Mouse (Mus musculus): ENCODE measurements at regions not wholly inside any gene's neighbourhood (a gene's known extent, or its start where the extent isn't known, plus 50 kb on each side); places are given as distances from the start of the nearest gene placed in this dataset.

GRCm38 (mm10) chr10:96848496-96848895 is 231.7 kb downstream of the Btg1 start:
- H3K27ac ChIP-seq (replicated peaks; ENCODE audit: low read depth, low read length), result no peak overlapping the region
- no peaks in the 10 kb centered on the region for H3K27me3 ChIP-seq (ENCODE audit: control insufficient read depth, insufficient read depth, low read length)
- no peaks in the 10 kb centered on the region for H3K4me1 ChIP-seq (ENCODE audit: control insufficient read depth, insufficient read depth, low read length)
- no peak for DNase-seq (ENCODE audit: low spot score)
- 89% methylated on average over 2 of the region's 2 CpGs for WGBS
- H3K9ac ChIP-seq (replicated peaks; ENCODE audit: low read length), result no peak overlapping the region
- no peak overlapping the region for H3K4me3 ChIP-seq (ENCODE audit: low read depth, low read length)
- H3K4me2 ChIP-seq (ENCODE audit: low read depth, low read length), result no peak overlapping the region
- no peaks in the 10 kb centered on the region for H3K36me3 ChIP-seq (replicated peaks; ENCODE audit: control insufficient read depth, insufficient read depth, low read depth, low read length)
- ATAC-seq (replicated peaks; ENCODE audit: insufficient number of reproducible peaks, low FRiP score, low TSS enrichment, low read depth), result no peak
- H3K9me3 ChIP-seq (replicated peaks; ENCODE audit: control insufficient read depth, low read length), result no peaks in the 10 kb centered on the region

DNA sequence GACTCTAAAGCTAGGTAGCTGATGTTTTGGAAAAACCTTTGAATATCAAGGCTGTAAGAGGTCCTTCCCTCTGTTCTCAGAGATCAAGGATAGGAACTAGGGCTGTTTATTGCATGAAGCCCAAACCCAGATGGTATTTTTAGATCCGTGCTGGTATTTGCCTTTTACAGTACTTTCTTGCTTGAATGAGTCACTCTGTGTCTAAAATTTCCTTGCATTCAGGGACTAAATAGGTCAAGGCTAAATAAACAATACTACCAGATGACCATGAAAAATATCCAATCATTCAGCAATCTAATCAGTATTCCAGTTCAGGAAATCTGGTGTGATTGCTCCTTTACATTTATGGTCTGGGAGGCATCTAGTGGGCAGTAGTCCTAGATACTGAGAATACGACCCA is 243.6 kb downstream of the Btg1 start:
- DNase-seq (ENCODE audit: low spot score), result no peak
- no peaks in the 10 kb centered on the region for H3K4me1 ChIP-seq (ENCODE audit: control insufficient read depth, insufficient read depth, low read length)
- H3K27me3 ChIP-seq (ENCODE audit: control insufficient read depth, insufficient read depth, low read length), result no peaks in the 10 kb centered on the region
- H3K9me3 ChIP-seq (replicated peaks; ENCODE audit: control insufficient read depth, low read length), result no peaks in the 10 kb centered on the region
- no peak overlapping the region for H3K27ac ChIP-seq (replicated peaks; ENCODE audit: low read depth, low read length)
- H3K4me3 ChIP-seq (ENCODE audit: low read depth, low read length), result no peak overlapping the region
- no peak overlapping the region for H3K4me2 ChIP-seq (ENCODE audit: low read depth, low read length)
- ATAC-seq (replicated peaks; ENCODE audit: insufficient number of reproducible peaks, low FRiP score, low TSS enrichment, low read depth), result no peak
- no peak overlapping the region for H3K9ac ChIP-seq (replicated peaks; ENCODE audit: low read length)
- 76% methylated on average over 2 of the region's 2 CpGs for WGBS
- no peaks in the 10 kb centered on the region for H3K36me3 ChIP-seq (replicated peaks; ENCODE audit: control insufficient read depth, insufficient read depth, low read depth, low read length)

GRCm38 (mm10) chr10:96863230-96863629 is 246.4 kb downstream of the Btg1 start:
- no peak overlapping the region for H3K4me2 ChIP-seq (ENCODE audit: low read depth, low read length)
- no peaks in the 10 kb centered on the region for H3K27me3 ChIP-seq (ENCODE audit: control insufficient read depth, insufficient read depth, low read length)
- H3K36me3 ChIP-seq (replicated peaks; ENCODE audit: control insufficient read depth, insufficient read depth, low read depth, low read length), result no peaks in the 10 kb centered on the region
- H3K4me1 ChIP-seq (ENCODE audit: control insufficient read depth, insufficient read depth, low read length), result no peaks in the 10 kb centered on the region
- no peak overlapping the region for H3K4me3 ChIP-seq (ENCODE audit: low read depth, low read length)
- no peaks in the 10 kb centered on the region for H3K9me3 ChIP-seq (replicated peaks; ENCODE audit: control insufficient read depth, low read length)
- WGBS, result 78% methylated on average over 8 of the region's 8 CpGs
- DNase-seq (ENCODE audit: low spot score) (no peak), ATAC-seq (replicated peaks; ENCODE audit: insufficient number of reproducible peaks, low FRiP score, low TSS enrichment, low read depth) (no peak)
- no peak overlapping the region for H3K27ac ChIP-seq (replicated peaks; ENCODE audit: low read depth, low read length)
- H3K9ac ChIP-seq (replicated peaks; ENCODE audit: low read length), result no peak overlapping the region

- Histone ChIP-seq H3K27me3 (ENCODE audit: control insufficient read depth, insufficient read depth, low read length) (no peaks in the 10 kb centered on the region), H3K36me3 (replicated peaks; ENCODE audit: control insufficient read depth, insufficient read depth, low read depth, low read length) (no peaks in the 10 kb centered on the region), H3K9ac (replicated peaks; ENCODE audit: low read length) (no peak overlapping the region), H3K27ac (replicated peaks; ENCODE audit: low read depth, low read length) (no peak overlapping the region), H3K4me3 (ENCODE audit: low read depth, low read length) (no peak overlapping the region), H3K4me1 (ENCODE audit: control insufficient read depth, insufficient read depth, low read length) (no peaks in the 10 kb centered on the region), H3K4me2 (ENCODE audit: low read depth, low read length) (no peak overlapping the region), H3K9me3 (replicated peaks; ENCODE audit: control insufficient read depth, low read length) (no peaks in the 10 kb centered on the region)
- DNase-seq (ENCODE audit: low spot score) (no peak), ATAC-seq (replicated peaks; ENCODE audit: insufficient number of reproducible peaks, low FRiP score, low TSS enrichment, low read depth) (no peak)
- 78% methylated on average over 3 of the region's 3 CpGs for WGBS
Observed at GRCm38 (mm10) chr10:96866468-96866867, 249.7 kb downstream of the Btg1 start.

GRCm38 (mm10) chr10:96871559-96872160 is 254.9 kb downstream of the Btg1 start:
- ATAC-seq (replicated peaks; ENCODE audit: insufficient number of reproducible peaks, low FRiP score, low TSS enrichment, low read depth), result no peak
- 86% methylated on average over 7 of the region's 7 CpGs for WGBS

DNA sequence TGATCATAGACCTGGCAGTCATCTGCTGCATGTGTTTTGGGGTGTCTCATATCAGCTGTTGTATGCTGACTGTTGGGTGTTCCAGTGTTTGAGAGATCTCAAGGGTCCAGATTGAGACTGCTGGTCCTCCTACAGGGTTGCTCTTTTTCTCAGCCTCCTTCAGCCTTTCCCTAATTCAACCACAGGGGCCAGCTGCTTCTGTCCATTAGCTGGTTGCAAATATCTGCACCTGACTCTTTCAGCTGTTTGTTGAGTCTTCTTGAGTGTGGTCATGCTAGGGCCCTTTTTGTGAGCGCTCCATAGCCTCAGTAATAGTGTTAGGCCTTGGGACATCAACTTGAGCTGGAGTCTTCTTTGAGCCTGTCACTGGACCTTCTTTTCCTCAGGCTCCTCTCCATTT is 257.8 kb downstream of the Btg1 start:
- no peaks in the 10 kb centered on the region for H3K27me3 ChIP-seq (ENCODE audit: control insufficient read depth, insufficient read depth, low read length)
- no peak overlapping the region for H3K4me2 ChIP-seq (ENCODE audit: low read depth, low read length)
- no peaks in the 10 kb centered on the region for H3K4me1 ChIP-seq (ENCODE audit: control insufficient read depth, insufficient read depth, low read length)
- no peaks in the 10 kb centered on the region for H3K9me3 ChIP-seq (replicated peaks; ENCODE audit: control insufficient read depth, low read length)
- WGBS, result 87% methylated on average over 1 of the region's 1 CpGs
- no peaks in the 10 kb centered on the region for H3K36me3 ChIP-seq (replicated peaks; ENCODE audit: control insufficient read depth, insufficient read depth, low read depth, low read length)
- no peak overlapping the region for H3K27ac ChIP-seq (replicated peaks; ENCODE audit: low read depth, low read length)
- no peak overlapping the region for H3K4me3 ChIP-seq (ENCODE audit: low read depth, low read length)
- DNase-seq (ENCODE audit: low spot score) (no peak), ATAC-seq (replicated peaks; ENCODE audit: insufficient number of reproducible peaks, low FRiP score, low TSS enrichment, low read depth) (no peak)
- H3K9ac ChIP-seq (replicated peaks; ENCODE audit: low read length), result no peak overlapping the region

More at GRCm38 (mm10) chr10:96871559-96872160, 254.9 kb downstream of the Btg1 start:
- Histone ChIP-seq H3K4me2 (ENCODE audit: low read depth, low read length) (no peak overlapping the region), H3K9ac (replicated peaks; ENCODE audit: low read length) (no peak overlapping the region), H3K27me3 (ENCODE audit: control insufficient read depth, insufficient read depth, low read length) (no peaks in the 10 kb centered on the region), H3K4me1 (ENCODE audit: control insufficient read depth, insufficient read depth, low read length) (no peaks in the 10 kb centered on the region), H3K9me3 (replicated peaks; ENCODE audit: control insufficient read depth, low read length) (no peaks in the 10 kb centered on the region), H3K4me3 (ENCODE audit: low read depth, low read length) (no peak overlapping the region), H3K36me3 (replicated peaks; ENCODE audit: control insufficient read depth, insufficient read depth, low read depth, low read length) (no peaks in the 10 kb centered on the region), H3K27ac (replicated peaks; ENCODE audit: low read depth, low read length) (no peak overlapping the region)
- no peak for DNase-seq (ENCODE audit: low spot score)

- no peak for ATAC-seq (replicated peaks; ENCODE audit: insufficient number of reproducible peaks, low FRiP score, low TSS enrichment, low read depth)
- H3K27ac ChIP-seq (replicated peaks; ENCODE audit: low read depth, low read length), result no peak overlapping the region
- 70% methylated on average over 3 of the region's 3 CpGs for WGBS
- no peak overlapping the region for H3K9ac ChIP-seq (replicated peaks; ENCODE audit: low read length)
- no peaks in the 10 kb centered on the region for H3K27me3 ChIP-seq (ENCODE audit: control insufficient read depth, insufficient read depth, low read length)
- H3K4me1 ChIP-seq (ENCODE audit: control insufficient read depth, insufficient read depth, low read length), result no peaks in the 10 kb centered on the region
- no peaks in the 10 kb centered on the region for H3K9me3 ChIP-seq (replicated peaks; ENCODE audit: control insufficient read depth, low read length)
- H3K4me3 ChIP-seq (ENCODE audit: low read depth, low read length), result no peak overlapping the region
- H3K4me2 ChIP-seq (ENCODE audit: low read depth, low read length), result no peak overlapping the region
- H3K36me3 ChIP-seq (replicated peaks; ENCODE audit: control insufficient read depth, insufficient read depth, low read depth, low read length), result no peaks in the 10 kb centered on the region
- no peak for DNase-seq (ENCODE audit: low spot score)
Observed at GRCm38 (mm10) chr10:96875676-96876075, 258.9 kb downstream of the Btg1 start.

DNA sequence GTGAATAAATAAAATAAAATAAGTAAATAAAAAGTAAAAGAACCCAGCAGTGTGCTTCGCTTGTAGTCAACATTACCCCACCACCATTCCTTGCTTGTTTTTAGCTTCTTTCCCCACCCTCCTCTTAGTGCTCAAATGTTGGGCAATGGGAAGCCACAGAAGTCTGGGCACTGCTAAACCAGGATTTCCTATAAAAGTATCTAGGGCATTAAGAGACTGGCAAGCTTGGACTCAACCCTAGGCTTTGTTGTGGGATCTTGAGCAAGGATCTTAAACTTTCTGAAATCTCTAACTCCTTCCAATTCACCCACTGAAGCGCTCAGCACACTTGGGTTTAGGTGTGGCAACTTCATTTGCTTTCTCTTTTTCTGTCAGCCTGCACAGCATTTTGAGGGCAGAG is 262.6 kb downstream of the Btg1 start:
- ATAC-seq (replicated peaks; ENCODE audit: insufficient number of reproducible peaks, low FRiP score, low TSS enrichment, low read depth) (no peak), DNase-seq (ENCODE audit: low spot score) (no peak)
- Histone ChIP-seq H3K4me3 (ENCODE audit: low read depth, low read length) (no peak overlapping the region), H3K4me2 (ENCODE audit: low read depth, low read length) (no peak overlapping the region), H3K27ac (replicated peaks; ENCODE audit: low read depth, low read length) (no peak overlapping the region), H3K27me3 (ENCODE audit: control insufficient read depth, insufficient read depth, low read length) (no peaks in the 10 kb centered on the region), H3K36me3 (replicated peaks; ENCODE audit: control insufficient read depth, insufficient read depth, low read depth, low read length) (no peaks in the 10 kb centered on the region), H3K9ac (replicated peaks; ENCODE audit: low read length) (no peak overlapping the region), H3K9me3 (replicated peaks; ENCODE audit: control insufficient read depth, low read length) (no peaks in the 10 kb centered on the region), H3K4me1 (ENCODE audit: control insufficient read depth, insufficient read depth, low read length) (no peaks in the 10 kb centered on the region)
- WGBS, result 88% methylated on average over 2 of the region's 2 CpGs
